Comparison of ENCODE assay signal across 13 mouse cellular contexts in genomic region chr2:163676745-163677144, GRCm38 (mm10). TPM values are rescaled to one million over a fixed set of nuclear protein-coding genes. Genes with fewer than 3 reads are reported as not detected.
DNase-seq lines count a peak whose midpoint lies in the region; ATAC-seq and TF ChIP-seq lines count a peak whose summit lies in the region.
"Had no signal": no experiment of that assay in that cellular context is flagged by ENCODE, and none has a peak within 500 bp of the region (broad histone marks: within the 10 kb centered on the region; RNA-seq: fewer than 3 reads in every experiment).

No protein-coding gene starts in this region.

- peaks cover 13% of the 10 kb centered on the region for H3K4me1 ChIP-seq in hindbrain, postnatal 0 days (ENCODE audit: insufficient read depth, low read length)
- peaks cover 8% of the 10 kb centered on the region; the same call in 1 of the 2 replicates for H3K4me1 ChIP-seq in hindbrain, embryonic 16.5 days (ENCODE audit: control insufficient read depth, insufficient read depth, low read depth, low read length)
- H3K4me1 ChIP-seq in stomach, embryonic 16.5 days (ENCODE audit: control insufficient read depth, insufficient read depth, low read length), result peaks cover 34% of the 10 kb centered on the region

- no peak for DNase-seq in hindbrain, postnatal 0 days (ENCODE audit: low spot score)
- peak; percentile 59 to 65 for DNase-seq in spleen, postnatal 36 days (ENCODE audit: low spot score in 2 of 2)
- no peak for DNase-seq in spleen, postnatal 4 days (ENCODE audit: low spot score in 2 of 2)
- DNase-seq in thymus, postnatal 25 days, result no peak
- no peak for DNase-seq in gastrocnemius, adult 8-10 months (ENCODE audit: low spot score in 2 of 2)
- DNase-seq: gastrocnemius, postnatal 25 days; kidney, adult 18-20 months; lung, adult 18-20 months had no signal

- H3K36me3 ChIP-seq in hindbrain, postnatal 0 days (ENCODE audit: insufficient read depth, low read length), result no peaks in the 10 kb centered on the region
- H3K36me3 ChIP-seq in hindbrain, embryonic 16.5 days (ENCODE audit: control insufficient read depth, insufficient read depth, low read length), result no peaks in the 10 kb centered on the region
- no peaks in the 10 kb centered on the region for H3K36me3 ChIP-seq in stomach, embryonic 16.5 days (ENCODE audit: control insufficient read depth, insufficient read depth, low read length)
- H3K36me3 ChIP-seq: midbrain, embryonic 15.5 days had no signal

- TF ChIP-seq CTCF in hindbrain, postnatal 0 days (IDR thresholded peaks at IDR 0.05; ENCODE audit: low read depth), result no peak

- H3K9ac ChIP-seq in hindbrain, postnatal 0 days (replicated peaks; ENCODE audit: low read length), result no peak overlapping the region
- no peak overlapping the region for H3K9ac ChIP-seq in hindbrain, embryonic 16.5 days (ENCODE audit: low read depth, low read length)
- no peak overlapping the region; the same call in 1 of the 2 replicates for H3K9ac ChIP-seq in stomach, embryonic 16.5 days (ENCODE audit: low read length)
- H3K9ac ChIP-seq: midbrain, embryonic 15.5 days had no signal

- 0 out of 2 replicates have a peak overlapping the region, but pooled peaks have one; percentile 4 for H3K27ac ChIP-seq in hindbrain, postnatal 0 days
- H3K27ac ChIP-seq in hindbrain, embryonic 16.5 days (ENCODE audit: low read depth, low read length), result no peak overlapping the region
- H3K27ac ChIP-seq in stomach, embryonic 16.5 days (ENCODE audit: low read length), result peak overlapping the region; percentile 88
- H3K27ac ChIP-seq: midbrain, embryonic 15.5 days had no signal

- WGBS in hindbrain, postnatal 0 days, result 95% methylated on average over 3 of the region's 3 CpGs
- WGBS in hindbrain, embryonic 16.5 days, result 92% methylated on average over 3 of the region's 3 CpGs
- 84% methylated on average over 3 of the region's 3 CpGs for WGBS in stomach, embryonic 16.5 days

- no peak overlapping the region for H3K4me2 ChIP-seq in hindbrain, postnatal 0 days (ENCODE audit: low read depth, low read length)
- H3K4me2 ChIP-seq in hindbrain, embryonic 16.5 days (ENCODE audit: low read length), result no peak overlapping the region
- no peak overlapping the region for H3K4me2 ChIP-seq in stomach, embryonic 16.5 days (ENCODE audit: low read depth, low read length)
- H3K4me2 ChIP-seq: midbrain, embryonic 15.5 days had no signal

- ATAC-seq in hindbrain, postnatal 0 days, result no peak
- no peak for ATAC-seq in hindbrain, embryonic 16.5 days
- ATAC-seq in hematopoietic stem cell, adult 5-6 weeks (replicated peaks in 1 of 2; ENCODE audit: insufficient read depth in 1 of 2, low FRiP score in 2 of 2, low TSS enrichment in 1 of 2, low read depth in 1 of 2, poor library complexity in 2 of 2, severe bottlenecking in 2 of 2), result peak; percentile 79 to 80
- ATAC-seq in stomach, embryonic 16.5 days (ENCODE audit: insufficient read depth, low FRiP score), result no peak
- ATAC-seq: activated CD4-positive, CD25-positive, alpha-beta regulatory T cell, adult 4 months; midbrain, embryonic 15.5 days had no signal

- no peaks in the 10 kb centered on the region for H3K9me3 ChIP-seq in hindbrain, postnatal 0 days (ENCODE audit: low read length)
- H3K9me3 ChIP-seq in hindbrain, embryonic 16.5 days (ENCODE audit: control insufficient read depth, low read length), result no peaks in the 10 kb centered on the region
- H3K9me3 ChIP-seq in stomach, embryonic 16.5 days (replicated peaks; ENCODE audit: control insufficient read depth, low read length), result no peaks in the 10 kb centered on the region
- H3K9me3 ChIP-seq: midbrain, embryonic 15.5 days had no signal

- H3K27me3 ChIP-seq in hindbrain, postnatal 0 days (ENCODE audit: insufficient read depth, low read length), result no peaks in the 10 kb centered on the region
- no peaks in the 10 kb centered on the region for H3K27me3 ChIP-seq in hindbrain, embryonic 16.5 days (replicated peaks; ENCODE audit: control insufficient read depth, insufficient read depth, low read length)
- no peaks in the 10 kb centered on the region for H3K27me3 ChIP-seq in stomach, embryonic 16.5 days (ENCODE audit: control insufficient read depth, insufficient read depth, low read length)
- H3K27me3 ChIP-seq: midbrain, embryonic 15.5 days had no signal

- no peak overlapping the region for H3K4me3 ChIP-seq in hindbrain, postnatal 0 days (ENCODE audit: low read length)
- H3K4me3 ChIP-seq in hindbrain, embryonic 16.5 days (ENCODE audit: low read length), result no peak overlapping the region
- no peak overlapping the region for H3K4me3 ChIP-seq in stomach, embryonic 16.5 days (replicated peaks; ENCODE audit: low read length)
- H3K4me3 ChIP-seq: midbrain, embryonic 15.5 days had no signal

RNA-seq across cellular contexts. Expression of gene Pkig, which starts 18.6 kb away (rescaled TPM):
- total RNA-seq in hindbrain, postnatal 0 days (2014; rRNA removed), result 70.8 and 95.2 TPM in 2 replicates
- polyA plus RNA-seq in hindbrain, postnatal 0 days (2015; fragmentation: Nextera tagmentation; extraction: Ambion mirVana), result 136 and 141 TPM in 2 replicates
- polyA plus RNA-seq in hindbrain, embryonic 16.5 days (2015; fragmentation: Nextera tagmentation; extraction: Ambion mirVana), result 126 and 127 TPM in 2 replicates
- total RNA-seq in hematopoietic stem cell, adult 5-6 weeks (2017), result 30.6 and 32.9 TPM in 2 replicates
- polyA plus RNA-seq in stomach, embryonic 16.5 days (2015; fragmentation: Nextera tagmentation; extraction: Ambion mirVana), result 91.2 and 107 TPM in 2 replicates
- total RNA-seq in gastrocnemius, adult 8-10 months (2022), result 100 to 1,000 TPM; 102 to 111 (median 107) TPM

RNA-seq across cellular contexts. Expression of gene Serinc3, which starts 31.8 kb away (rescaled TPM):
- 82.6 and 97.4 TPM in 2 replicates for total RNA-seq in hindbrain, postnatal 0 days (2014; rRNA removed)
- polyA plus RNA-seq in hindbrain, postnatal 0 days (2015; fragmentation: Nextera tagmentation; extraction: Ambion mirVana), result 35.9 and 36.5 TPM in 2 replicates
- polyA plus RNA-seq in hindbrain, embryonic 16.5 days (2015; fragmentation: Nextera tagmentation; extraction: Ambion mirVana), result 38.6 and 41.2 TPM in 2 replicates
- 779 and 830 TPM in 2 replicates for total RNA-seq in hematopoietic stem cell, adult 5-6 weeks (2017)
- 59.2 and 62.2 TPM in 2 replicates for polyA plus RNA-seq in stomach, embryonic 16.5 days (2015; fragmentation: Nextera tagmentation; extraction: Ambion mirVana)
- 100 to 1,000 TPM in 3 of 4 experiments, 10 to 100 TPM in 1; 88.8 to 135 (median 117) TPM for total RNA-seq in gastrocnemius, adult 8-10 months (2022)

Comparison
In these comparisons a context has a peak if more than half of its experiments do, and no peak if none do; other contexts are left out.
1. DNase-seq: peak in spleen, postnatal 36 days (2 of 2); none in hindbrain, postnatal 0 days (single experiment), spleen, postnatal 4 days (0 of 2), thymus, postnatal 25 days (single experiment) and gastrocnemius, adult 8-10 months (0 of 2).
2. ATAC-seq: peak in hematopoietic stem cell, adult 5-6 weeks (2 of 2); none in hindbrain, postnatal 0 days (single experiment), hindbrain, embryonic 16.5 days (single experiment) and stomach, embryonic 16.5 days (single experiment).